Mouse (Mus musculus): ENCODE results near the gene Mrpl19.
A peak's percentile ranks its signal among the peaks of the same experiment; 100 is the strongest.

Gene Mrpl19

GRCm38 (mm10) chr6:81956399-81956798 lies 9.4 kb downstream of the Mrpl19 start:
- no peak for TF ChIP-seq GATA4 (IDR thresholded peaks at IDR 0.05; ENCODE audit: insufficient replicate concordance, low read length)

DNA sequence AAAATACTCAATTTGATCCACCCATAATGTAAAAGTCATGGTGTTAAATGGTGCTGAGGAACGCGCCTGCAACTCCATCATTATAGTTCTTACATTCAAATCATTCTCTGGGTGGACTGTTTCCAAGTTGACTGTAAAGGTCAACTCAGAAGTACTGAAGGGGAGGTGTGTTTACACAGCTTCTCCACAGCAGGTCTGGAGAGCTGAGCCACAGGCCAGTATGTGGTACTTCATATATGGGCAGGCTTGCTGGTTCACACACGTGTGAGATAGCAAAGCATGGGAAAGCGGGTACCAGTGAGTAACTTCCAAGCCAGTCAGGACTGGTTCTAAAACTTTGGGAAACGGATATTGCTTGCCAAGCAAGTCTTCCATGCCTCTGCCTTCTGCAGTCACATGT lies 10.6 kb downstream of the Mrpl19 start:
- TF ChIP-seq GATA4 (IDR thresholded peaks at IDR 0.05; ENCODE audit: insufficient replicate concordance, low read length) = no peak

- no peak for TF ChIP-seq GATA4 (IDR thresholded peaks at IDR 0.05; ENCODE audit: insufficient replicate concordance, low read length)
Measured at GRCm38 (mm10) chr6:81946906-81947305, 18.9 kb downstream of the Mrpl19 start.

DNA sequence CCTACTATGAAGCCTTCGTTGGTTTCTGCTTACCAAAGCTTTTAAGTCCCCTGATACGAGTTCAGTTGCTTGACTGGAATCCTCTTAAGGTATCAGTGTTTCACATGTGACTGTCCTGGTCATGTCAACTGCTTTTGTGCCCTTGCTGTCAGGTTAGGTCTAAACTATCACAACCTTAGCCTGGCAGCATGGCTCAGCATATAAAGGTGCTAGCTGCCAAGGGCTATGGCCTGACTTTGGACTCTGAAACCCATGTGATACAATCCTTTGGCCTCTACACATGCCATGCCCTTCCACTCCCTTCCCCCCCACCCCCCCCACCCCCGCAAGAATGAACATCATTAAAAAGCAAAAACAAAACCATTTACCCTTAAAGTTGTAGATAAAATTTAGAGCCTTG lies 21.3 kb downstream of the Mrpl19 start:
- TF ChIP-seq GATA4 (IDR thresholded peaks at IDR 0.05; ENCODE audit: insufficient replicate concordance, low read length) = no peak

- TF ChIP-seq GATA4 (IDR thresholded peaks at IDR 0.05; ENCODE audit: insufficient replicate concordance, low read length) = no peak
Measured at GRCm38 (mm10) chr6:81943281-81943680, 22.5 kb downstream of the Mrpl19 start.

GRCm38 (mm10) chr6:81941718-81942117 lies 24.0 kb downstream of the Mrpl19 start:
- no peak for TF ChIP-seq GATA4 (IDR thresholded peaks at IDR 0.05; ENCODE audit: insufficient replicate concordance, low read length)

DNA sequence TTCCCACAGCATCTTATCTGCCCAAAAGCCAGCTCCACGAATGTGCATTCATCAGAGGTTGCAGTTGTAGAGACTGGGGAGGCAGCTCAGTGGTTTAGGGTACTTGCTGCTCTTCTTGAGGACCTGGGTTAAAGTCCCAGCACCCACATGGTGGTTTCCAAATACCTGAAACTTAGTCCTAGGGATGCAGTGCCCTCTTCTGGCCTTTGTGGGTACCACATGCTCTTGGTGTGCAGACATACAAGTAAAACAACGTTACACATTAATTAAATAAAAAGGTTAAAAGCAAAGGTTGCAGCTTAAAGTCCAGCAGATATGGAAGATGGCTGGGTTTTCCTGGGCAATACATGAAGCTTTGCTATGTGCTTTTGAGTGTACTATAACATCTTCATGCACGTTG lies 32.5 kb downstream of the Mrpl19 start:
- TF ChIP-seq GATA4 (IDR thresholded peaks at IDR 0.05; ENCODE audit: insufficient replicate concordance, low read length) = no peak

DNA sequence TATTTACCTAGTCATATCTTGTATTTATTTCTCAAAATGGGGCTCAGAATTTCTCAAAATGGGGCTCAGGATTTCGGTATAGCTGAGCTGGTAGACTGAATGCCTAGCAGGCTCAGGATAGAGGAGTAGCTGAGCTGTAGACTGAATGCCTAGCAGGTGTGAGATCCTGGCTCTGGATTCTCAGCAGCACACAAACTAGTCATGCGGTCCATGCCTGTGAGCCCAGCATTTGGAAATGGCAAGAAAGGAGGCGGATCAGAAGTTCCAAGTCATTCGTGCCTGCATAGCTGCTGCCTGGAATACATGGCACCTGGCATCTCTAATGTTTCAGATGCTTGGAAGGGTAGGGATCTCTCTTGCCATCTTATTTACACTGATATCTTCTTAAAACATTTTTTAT lies 36.4 kb downstream of the Mrpl19 start:
- no peak for TF ChIP-seq GATA4 (IDR thresholded peaks at IDR 0.05; ENCODE audit: insufficient replicate concordance, low read length)

DNA sequence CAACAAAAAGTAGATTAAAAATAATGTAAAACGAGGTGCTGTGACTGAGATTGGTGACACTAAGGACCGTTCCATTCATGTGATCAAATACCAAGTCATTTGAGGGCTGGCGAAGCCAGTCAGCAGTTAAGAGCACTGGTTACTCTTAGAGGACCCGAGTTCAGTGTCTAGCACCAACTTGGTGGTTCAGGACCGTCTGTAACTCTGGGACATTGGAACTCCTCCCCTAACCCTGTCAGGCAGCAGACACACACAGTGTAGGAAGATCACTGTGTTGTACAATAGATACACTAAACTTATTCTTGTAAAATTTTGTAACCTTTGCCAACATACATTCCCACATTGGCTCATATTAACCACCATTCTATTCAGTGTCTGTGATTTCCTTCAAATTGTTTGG lies 41.5 kb downstream of the Mrpl19 start:
- no peak for TF ChIP-seq GATA4 (IDR thresholded peaks at IDR 0.05; ENCODE audit: insufficient replicate concordance, low read length)

- peak; percentile 78; the same call in 1 of the 2 replicates for TF ChIP-seq GATA4 (IDR thresholded peaks at IDR 0.05; ENCODE audit: insufficient replicate concordance, low read length)
Measured at GRCm38 (mm10) chr6:81923523-81924142, 42.1 kb downstream of the Mrpl19 start, which contains the start of gene Gcfc2. Gene Gcfc2 (plus strand): TSS chr6:81923669.

DNA sequence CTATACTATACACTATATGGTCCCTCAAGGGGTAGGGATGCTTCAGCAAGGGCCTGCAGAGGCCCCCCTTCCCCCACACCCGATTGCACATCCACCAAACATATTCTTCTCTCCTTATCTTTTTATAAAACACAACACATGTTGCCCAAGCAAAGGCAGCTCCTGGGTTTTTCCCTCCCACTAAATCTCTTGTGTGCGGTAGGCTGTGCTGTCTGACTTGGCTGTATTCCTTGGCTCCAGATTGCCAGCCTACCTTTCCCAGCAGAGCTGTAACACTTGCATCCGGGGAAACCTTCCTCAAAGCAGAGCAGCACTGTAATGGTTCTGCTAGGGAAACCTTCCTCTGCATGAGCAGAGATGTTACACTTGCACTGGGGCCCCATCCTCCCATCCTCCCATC lies 53.6 kb downstream of the Mrpl19 start:
- TF ChIP-seq GATA4 (IDR thresholded peaks at IDR 0.05; ENCODE audit: insufficient replicate concordance, low read length) = no peak

- TF ChIP-seq GATA4 (IDR thresholded peaks at IDR 0.05; ENCODE audit: insufficient replicate concordance, low read length) = no peak
Measured at GRCm38 (mm10) chr6:81911713-81912112, 54.0 kb downstream of the Mrpl19 start.

- no peak for TF ChIP-seq GATA4 (IDR thresholded peaks at IDR 0.05; ENCODE audit: insufficient replicate concordance, low read length)
Measured at GRCm38 (mm10) chr6:81911244-81911643, 54.5 kb downstream of the Mrpl19 start.

- TF ChIP-seq GATA4 (IDR thresholded peaks at IDR 0.05; ENCODE audit: insufficient replicate concordance, low read length) = no peak
Measured at GRCm38 (mm10) chr6:81910302-81910855, 55.4 kb downstream of the Mrpl19 start.
